Mouse (Mus musculus) stomach, embryonic 14.5 days (tissue): Measurements from ENCODE around the gene Baz2b. TPM values are rescaled to one million over a fixed set of nuclear protein-coding genes. Genes with fewer than 3 reads are reported as not detected.

Experiments
- ATAC-seq: fragments of 200-750 bp; cut with Nextera tagmentation; 2 replicates; pipeline ENCODE4 v1.8.0; 2017; ENCODE audit warnings: low read depth, moderate TSS enrichment; ENCODE audit not compliant: insufficient number of reproducible peaks, insufficient read depth, low FRiP score
- H3K27ac ChIP-seq: fragments of 300-500 bp; sonication (generic); 2 replicates; pipeline ENCODE4 v1.5.1; 2014; ENCODE audit warnings: mild to moderate bottlenecking, low read length, moderate library complexity, mixed read lengths
- H3K27me3 ChIP-seq: fragments of 300-500 bp; sonication (generic); 2 replicates; pipeline ENCODE4 v1.6.1; 2014; ENCODE audit warnings: low read length, control low read depth, mixed read lengths; ENCODE audit not compliant: control insufficient read depth, insufficient read depth
- H3K36me3 ChIP-seq: fragments of 300-500 bp; sonication (generic); 2 replicates; pipeline ENCODE4 v1.6.1; 2014; ENCODE audit warnings: mild to moderate bottlenecking, control low read depth, low read length, moderate library complexity, mixed read lengths; ENCODE audit not compliant: control insufficient read depth, insufficient read depth
- H3K4me1 ChIP-seq: fragments of 300-500 bp; sonication (generic); 2 replicates; pipeline ENCODE4 v1.6.1; 2014; ENCODE audit warnings: low read length, control low read depth, mixed read lengths; ENCODE audit not compliant: control insufficient read depth, insufficient read depth
- H3K4me2 ChIP-seq: fragments of 300-500 bp; sonication (generic); replicated peaks from 2 replicates; pipeline ENCODE4 v1.6.1; 2014; ENCODE audit warnings: low read depth, low read length, control low read depth
- H3K4me3 ChIP-seq: fragments of 300-500 bp; sonication (generic); 2 replicates; pipeline ENCODE4 v1.5.1; 2014; ENCODE audit warnings: low read depth, low read length, control low read depth
- H3K9ac ChIP-seq: fragments of 300-500 bp; sonication (generic); replicated peaks from 2 replicates; pipeline ENCODE4 v1.6.1; 2014; ENCODE audit warnings: low read depth, mild to moderate bottlenecking, control low read depth, low read length, moderate library complexity, mixed read lengths
- H3K9me3 ChIP-seq: fragments of 300-500 bp; sonication (generic); 2 replicates; pipeline ENCODE4 v1.6.1; 2016; ENCODE audit warnings: low read depth, low read length, control low read depth; ENCODE audit not compliant: control insufficient read depth
- WGBS: fragments of 180-500 bp; shearing (Covaris S2); extraction: QIAGEN DNeasy Blood & Tissue Kit; methylation state at CpG from one replicate; pipeline ENCODE4 v1.1.7; 2014; 5-methylcytosine and 5-hydroxymethylcytosine counted together
- polyA plus RNA-seq: library from polyadenylated mRNA; unstranded; fragments of >200 nt; fragmentation: Nextera tagmentation; extraction: Ambion mirVana; gene quantifications from 2 replicates; pipeline ENCODE4 v1.2.1, GENCODE M21; 2014

The Baz2b gene
- polyA plus RNA-seq, 1 experiment from 2014 or later, result 80.0 TPM

GRCm38 (mm10) chr2:60088785-60089527, 120.7 kb downstream of the Baz2b start:
- no peak for ATAC-seq
- Histone ChIP-seq H3K27ac (no peak overlapping the region), H3K9ac (no peak overlapping the region), H3K4me2 (no peak overlapping the region), H3K4me3 (no peak overlapping the region), H3K4me1 (no peaks in the 10 kb centered on the region), H3K27me3 (no peaks in the 10 kb centered on the region), H3K9me3 (no peaks in the 10 kb centered on the region), H3K36me3 (no peaks in the 10 kb centered on the region)
- 88% methylated on average over 14 of the region's 14 CpGs for WGBS

GRCm38 (mm10) chr2:60086197-60086903, 123.3 kb downstream of the Baz2b start:
- Histone ChIP-seq H3K4me1 (peaks cover 9% of the 10 kb centered on the region; the same call in 1 of the 2 replicates), H3K27me3 (no peaks in the 10 kb centered on the region), H3K9me3 (no peaks in the 10 kb centered on the region), H3K36me3 (no peaks in the 10 kb centered on the region), H3K9ac (no peak overlapping the region), H3K27ac (no peak overlapping the region), H3K4me3 (no peak overlapping the region), H3K4me2 (no peak overlapping the region)
- WGBS, result 72% methylated on average over 8 of the region's 8 CpGs
- no peak for ATAC-seq

- no peak for ATAC-seq
- no peak overlapping the region for H3K4me2 ChIP-seq
These were observed 124.8 kb downstream of the Baz2b start for GRCm38 (mm10) chr2:60084823-60085222.

GRCm38 (mm10) chr2:60082984-60083636, 126.5 kb downstream of the Baz2b start:
- Histone ChIP-seq H3K4me2 (no peak overlapping the region), H3K4me1 (peaks cover 9% of the 10 kb centered on the region; the same call in 1 of the 2 replicates), H3K36me3 (no peaks in the 10 kb centered on the region), H3K9ac (no peak overlapping the region), H3K27ac (no peak overlapping the region), H3K9me3 (no peaks in the 10 kb centered on the region), H3K27me3 (no peaks in the 10 kb centered on the region), H3K4me3 (no peak overlapping the region)
- WGBS, result 53% methylated on average over 7 of the region's 7 CpGs
- ATAC-seq, result no peak

More at GRCm38 (mm10) chr2:60084823-60085222, 124.8 kb downstream of the Baz2b start:
- Histone ChIP-seq H3K9ac (no peak overlapping the region), H3K4me3 (no peak overlapping the region), H3K4me1 (peaks cover 9% of the 10 kb centered on the region; the same call in 1 of the 2 replicates), H3K36me3 (no peaks in the 10 kb centered on the region), H3K9me3 (no peaks in the 10 kb centered on the region), H3K27ac (no peak overlapping the region), H3K27me3 (no peaks in the 10 kb centered on the region)
- 96% methylated on average over 1 of the region's 1 CpGs for WGBS

GRCm38 (mm10) chr2:60082225-60082624, 127.4 kb downstream of the Baz2b start:
- no peak for ATAC-seq

GRCm38 (mm10) chr2:60080831-60081230, 128.8 kb downstream of the Baz2b start:
- no peak overlapping the region for H3K4me2 ChIP-seq
- H3K4me3 ChIP-seq, result no peak overlapping the region
- H3K27ac ChIP-seq, result no peak overlapping the region
- H3K9ac ChIP-seq, result no peak overlapping the region
- no peaks in the 10 kb centered on the region for H3K36me3 ChIP-seq
- H3K27me3 ChIP-seq, result no peaks in the 10 kb centered on the region
- peaks cover 9% of the 10 kb centered on the region; the same call in 1 of the 2 replicates for H3K4me1 ChIP-seq
- WGBS, result 33% methylated on average over 4 of the region's 4 CpGs
- H3K9me3 ChIP-seq, result no peaks in the 10 kb centered on the region
- no peak for ATAC-seq

More at GRCm38 (mm10) chr2:60082225-60082624, 127.4 kb downstream of the Baz2b start:
- 87% methylated on average over 4 of the region's 4 CpGs for WGBS
- Histone ChIP-seq H3K4me1 (peaks cover 9% of the 10 kb centered on the region; the same call in 1 of the 2 replicates), H3K4me2 (no peak overlapping the region), H3K27me3 (no peaks in the 10 kb centered on the region), H3K36me3 (no peaks in the 10 kb centered on the region), H3K4me3 (no peak overlapping the region), H3K27ac (no peak overlapping the region), H3K9me3 (no peaks in the 10 kb centered on the region), H3K9ac (no peak overlapping the region)

- H3K4me2 ChIP-seq, result no peak overlapping the region
- ATAC-seq, result no peak
- H3K4me3 ChIP-seq, result no peak overlapping the region
- no peaks in the 10 kb centered on the region for H3K9me3 ChIP-seq
- H3K27ac ChIP-seq, result no peak overlapping the region
- no peaks in the 10 kb centered on the region for H3K36me3 ChIP-seq
- WGBS, result 54% methylated on average over 9 of the region's 9 CpGs
- no peak overlapping the region for H3K9ac ChIP-seq
- 0 out of 2 replicates have a peak, but pooled peaks cover under 1% of the 10 kb centered on the region for H3K4me1 ChIP-seq
- no peaks in the 10 kb centered on the region for H3K27me3 ChIP-seq
These were observed 132.0 kb downstream of the Baz2b start for GRCm38 (mm10) chr2:60077631-60078030.

GRCm38 (mm10) chr2:60076800-60077199, 132.8 kb downstream of the Baz2b start:
- Histone ChIP-seq H3K9ac (no peak overlapping the region), H3K36me3 (no peaks in the 10 kb centered on the region), H3K4me3 (no peak overlapping the region), H3K27me3 (no peaks in the 10 kb centered on the region), H3K4me1 (no peaks in the 10 kb centered on the region), H3K27ac (no peak overlapping the region), H3K9me3 (no peaks in the 10 kb centered on the region), H3K4me2 (no peak overlapping the region)
- no peak for ATAC-seq
- WGBS, result 75% methylated on average over 7 of the region's 7 CpGs
